Mouse (Mus musculus) limb, embryonic 14.5 days (tissue): ENCODE results near the gene Nfrkb. TPM values are rescaled to one million over a fixed set of nuclear protein-coding genes. Genes with fewer than 3 reads are reported as not detected.

ENCODE experiments used
- ATAC-seq: fragments of 200-750 bp; cut with Nextera tagmentation; 2 replicates; pipeline ENCODE4 v1.8.0; 2017; ENCODE audit warnings: low read depth, moderate number of reproducible peaks, moderate TSS enrichment; ENCODE audit not compliant: low FRiP score
- DNase-seq: peaks from one replicate; pipeline ENCODE4 v3.0.0-alpha.2; 2015; ENCODE audit warnings: low spot score
- H3K27ac ChIP-seq: fragments of 300-500 bp; sonication (generic); replicated peaks from 2 replicates; pipeline ENCODE4 v1.5.1; 2014; ENCODE audit warnings: low read depth, mild to moderate bottlenecking, low read length, moderate library complexity, mixed read lengths
- H3K27me3 ChIP-seq: fragments of 300-500 bp; sonication (generic); 2 replicates; pipeline ENCODE4 v1.6.1; 2014; ENCODE audit warnings: low read length, mixed read lengths; ENCODE audit not compliant: control insufficient read depth, insufficient read depth
- H3K36me3 ChIP-seq: fragments of 300-500 bp; sonication (generic); 2 replicates; pipeline ENCODE4 v1.6.1; 2014; ENCODE audit warnings: mild to moderate bottlenecking, low read length, moderate library complexity, mixed read lengths; ENCODE audit not compliant: control insufficient read depth, insufficient read depth
- H3K4me1 ChIP-seq: fragments of 300-500 bp; sonication (generic); 2 replicates; pipeline ENCODE4 v1.6.1; 2014; ENCODE audit warnings: antibody characterized with exemption, low read length, mixed read lengths; ENCODE audit not compliant: control insufficient read depth, insufficient read depth
- H3K4me2 ChIP-seq: fragments of 300-500 bp; sonication (generic); replicated peaks from 2 replicates; pipeline ENCODE4 v1.6.1; 2014; ENCODE audit warnings: low read depth, mild to moderate bottlenecking, low read length, moderate library complexity; ENCODE audit not compliant: severe bottlenecking
- H3K4me3 ChIP-seq: fragments of 300-500 bp; sonication (generic); replicated peaks from 2 replicates; pipeline ENCODE4 v1.5.1; 2014; ENCODE audit warnings: low read length
- H3K9ac ChIP-seq: fragments of 300-500 bp; sonication (generic); 2 replicates; pipeline ENCODE4 v1.6.1; 2014; ENCODE audit warnings: mild to moderate bottlenecking, low read depth, low read length, moderate library complexity; ENCODE audit not compliant: severe bottlenecking
- H3K9me3 ChIP-seq: fragments of 300-500 bp; sonication (generic); 2 replicates; pipeline ENCODE4 v1.6.1; 2016; ENCODE audit warnings: low read length; ENCODE audit not compliant: control insufficient read depth
- POLR2A ChIP-seq: fragments of 200-500 bp; IDR thresholded peaks from 2 replicates; pipeline ENCODE4 v1.8.0; 2012; ENCODE audit warnings: inconsistent platforms, mild to moderate bottlenecking, moderate library complexity, borderline replicate concordance; ENCODE audit not compliant: insufficient read depth, insufficient read length; ENCODE audit errors: extremely low read depth
- WGBS: fragments of 180-500 bp; shearing (Covaris S2); extraction: QIAGEN DNeasy Blood & Tissue Kit; methylation state at CpG from one replicate; pipeline ENCODE4 v1.1.7; 2014; 5-methylcytosine and 5-hydroxymethylcytosine counted together
- polyA plus RNA-seq, 2 experiments: library from polyadenylated mRNA; depleted of rRNA in 1 of 2; stranded (reverse) in 1 of 2; unstranded in 1 of 2; fragments of >200 nt; fragmentation: Nextera tagmentation in 1 of 2; extraction: Ambion mirVana in 1 of 2; gene quantifications; 2 replicates each; pipeline versions ENCODE4 v1.2.1 to v1.2.3; 2012 to 2014

Nfrkb gene
- polyA plus RNA-seq, 2 experiments: 23.4 to 31.6 TPM

GRCm38 (mm10) chr9:31422143-31422542 lies 36.2 kb downstream of the Nfrkb start:
- H3K4me3 ChIP-seq: no peak overlapping the region
- no peak for TF ChIP-seq POLR2A
- 93% methylated on average over 5 of the region's 5 CpGs for WGBS
- H3K9ac ChIP-seq: no peak overlapping the region
- no peaks in the 10 kb centered on the region for H3K9me3 ChIP-seq
- no peaks in the 10 kb centered on the region for H3K4me1 ChIP-seq
- H3K4me2 ChIP-seq: no peak overlapping the region
- DNase-seq: no peak
- peaks cover 60% of the 10 kb centered on the region for H3K36me3 ChIP-seq
- ATAC-seq: no peak
- no peaks in the 10 kb centered on the region for H3K27me3 ChIP-seq
- no peak overlapping the region for H3K27ac ChIP-seq

DNA sequence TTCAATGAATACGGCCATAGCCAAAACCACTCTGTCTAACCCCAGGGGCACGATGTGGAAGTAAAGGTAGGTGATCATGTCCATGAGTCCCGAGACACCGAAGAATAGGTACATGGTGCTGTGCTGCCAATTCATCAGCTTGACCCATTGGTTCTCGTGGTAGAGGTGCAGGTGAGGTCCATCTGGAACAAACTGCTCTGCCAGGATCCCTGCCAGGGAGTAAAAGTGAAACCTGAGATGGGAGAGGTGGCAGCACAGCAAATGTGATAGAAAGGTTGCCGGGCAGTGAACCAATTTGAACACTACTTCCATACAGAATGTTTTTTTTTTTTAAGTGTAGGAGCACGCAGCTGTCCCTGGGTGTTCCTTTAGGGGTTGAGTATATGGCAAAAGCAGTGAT lies 43.0 kb downstream of the Nfrkb start:
- no peak for ATAC-seq
- WGBS: 72% methylated on average over 7 of the region's 7 CpGs
- H3K4me2 ChIP-seq: no peak overlapping the region

DNA sequence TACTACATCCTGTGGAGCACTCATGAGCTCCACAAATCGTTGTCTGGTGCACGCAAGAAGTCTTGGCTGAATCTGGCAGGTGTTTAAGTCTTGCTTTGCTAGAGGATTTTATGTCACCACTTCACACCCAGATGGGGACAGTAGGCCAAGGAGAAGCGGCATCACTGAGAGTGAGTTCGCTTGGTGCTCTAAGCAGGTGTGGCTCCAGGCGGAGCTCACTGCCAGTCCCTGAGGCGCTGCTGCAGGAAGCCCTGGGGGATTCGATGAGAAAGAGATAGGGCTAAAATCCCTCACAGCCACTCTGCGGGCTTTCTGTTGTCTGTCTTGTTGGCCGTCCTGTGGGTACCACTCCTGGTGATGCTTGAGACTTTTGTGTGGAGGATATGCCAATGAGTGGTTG lies 44.0 kb downstream of the Nfrkb start:
- no peaks in the 10 kb centered on the region for H3K4me1 ChIP-seq
- H3K36me3 ChIP-seq: no peaks in the 10 kb centered on the region
- no peak overlapping the region for H3K4me3 ChIP-seq
- DNase-seq (no peak), ATAC-seq (no peak)
- no peak overlapping the region for H3K27ac ChIP-seq
- H3K4me2 ChIP-seq: no peak overlapping the region
- H3K9ac ChIP-seq: no peak overlapping the region
- no peak for TF ChIP-seq POLR2A
- H3K27me3 ChIP-seq: no peaks in the 10 kb centered on the region
- no peaks in the 10 kb centered on the region for H3K9me3 ChIP-seq
- WGBS: 70% methylated on average over 9 of the region's 9 CpGs

More for the DNA sequence above, 43.0 kb downstream of the Nfrkb start:
- Histone ChIP-seq H3K9ac (no peak overlapping the region), H3K27me3 (no peaks in the 10 kb centered on the region), H3K36me3 (peaks cover 6% of the 10 kb centered on the region; the same call in 1 of the 2 replicates), H3K4me3 (no peak overlapping the region), H3K4me1 (no peaks in the 10 kb centered on the region), H3K27ac (no peak overlapping the region), H3K9me3 (no peaks in the 10 kb centered on the region)
- DNase-seq: no peak
- TF ChIP-seq POLR2A: no peak

DNA sequence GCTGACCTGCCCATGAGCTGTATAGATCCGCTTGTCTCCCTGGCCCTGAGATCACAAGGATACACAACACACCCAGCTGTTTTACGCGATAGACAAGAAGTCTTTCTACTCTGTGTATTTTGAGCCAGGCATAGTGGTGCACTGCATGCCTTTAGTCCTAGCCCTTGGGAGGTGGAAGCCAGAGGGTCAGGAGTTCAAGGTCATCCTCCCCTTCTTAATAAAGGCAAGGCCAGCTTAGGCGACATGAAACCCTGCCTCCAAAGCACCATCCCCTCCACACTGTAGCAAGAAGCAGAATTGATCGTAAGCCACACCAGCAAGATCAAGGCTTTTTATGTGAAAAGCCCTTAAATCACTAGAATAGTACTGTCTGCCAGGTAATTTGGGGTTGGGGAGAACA lies 45.8 kb downstream of the Nfrkb start:
- no peaks in the 10 kb centered on the region for H3K36me3 ChIP-seq
- DNase-seq (no peak), ATAC-seq (no peak)
- no peak overlapping the region for H3K27ac ChIP-seq
- H3K4me1 ChIP-seq: no peaks in the 10 kb centered on the region
- no peaks in the 10 kb centered on the region for H3K27me3 ChIP-seq
- no peak overlapping the region for H3K4me3 ChIP-seq
- no peaks in the 10 kb centered on the region for H3K9me3 ChIP-seq
- no peak overlapping the region for H3K9ac ChIP-seq
- TF ChIP-seq POLR2A: no peak
- 75% methylated on average over 5 of the region's 5 CpGs for WGBS
- no peak overlapping the region for H3K4me2 ChIP-seq

DNA sequence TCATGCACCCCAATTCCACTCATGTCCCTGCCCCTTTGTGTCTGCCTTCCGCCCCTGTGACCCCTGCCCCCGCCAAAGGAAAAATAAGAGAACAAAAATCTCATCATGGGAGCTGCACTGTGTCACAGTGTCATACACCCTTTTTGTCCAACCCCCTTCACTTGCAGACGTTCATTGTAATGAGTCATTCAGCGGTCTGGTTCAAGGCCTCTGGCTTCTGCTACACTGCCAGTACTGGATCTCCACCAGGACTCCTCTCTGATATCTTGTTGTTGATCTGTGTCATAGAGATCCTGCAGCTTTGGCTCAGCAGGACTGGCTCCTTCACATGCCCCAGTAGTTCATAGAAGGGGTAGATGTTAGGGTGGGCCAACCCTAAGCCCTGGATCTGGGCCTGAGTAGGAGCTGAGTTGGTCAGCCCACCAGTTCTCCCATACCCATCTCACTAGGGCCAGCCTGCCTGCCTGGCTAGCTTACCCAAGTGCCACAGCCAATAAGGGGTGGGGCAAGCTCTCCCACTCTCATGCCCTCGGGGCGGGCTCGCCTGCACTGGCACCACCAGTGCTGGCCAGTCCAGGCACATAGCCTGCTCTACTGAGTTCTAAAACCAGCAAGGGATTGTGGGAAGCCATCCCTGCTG lies 46.5 kb downstream of the Nfrkb start:
- no peaks in the 10 kb centered on the region for H3K9me3 ChIP-seq
- H3K27me3 ChIP-seq: no peaks in the 10 kb centered on the region
- ATAC-seq (no peak), DNase-seq (no peak)
- no peak overlapping the region for H3K4me3 ChIP-seq
- H3K9ac ChIP-seq: no peak overlapping the region
- no peaks in the 10 kb centered on the region for H3K4me1 ChIP-seq
- H3K27ac ChIP-seq: no peak overlapping the region
- no peak for TF ChIP-seq POLR2A
- H3K4me2 ChIP-seq: no peak overlapping the region
- H3K36me3 ChIP-seq: no peaks in the 10 kb centered on the region
- WGBS: 86% methylated on average over 7 of the region's 7 CpGs
